Mouse (Mus musculus): Measurements from ENCODE around the gene Esp18.

Esp18 gene

DNA sequence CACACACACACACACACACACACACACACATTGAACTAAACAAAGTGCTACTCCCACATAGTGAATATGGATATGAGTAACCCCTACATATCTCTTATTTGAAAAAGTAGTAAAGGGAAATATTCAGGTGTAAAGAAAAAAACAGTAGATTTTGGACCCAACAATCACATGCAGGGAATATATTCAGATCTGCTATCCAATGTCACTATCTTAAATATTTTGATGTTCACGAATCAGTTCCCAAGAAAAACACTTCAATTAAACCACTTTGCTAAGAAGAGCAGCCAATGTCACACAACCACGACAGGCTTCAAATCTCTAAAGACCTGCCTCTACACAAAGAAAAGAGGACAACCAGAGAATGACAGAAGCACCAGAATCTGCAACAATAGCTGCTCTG, at the start of gene Esp18:
Esp18 (plus strand) TSS at position 301 of the 400 bp plus-strand sequence.
- WGBS = 59% methylated on average over 2 of the region's 2 CpGs

DNA sequence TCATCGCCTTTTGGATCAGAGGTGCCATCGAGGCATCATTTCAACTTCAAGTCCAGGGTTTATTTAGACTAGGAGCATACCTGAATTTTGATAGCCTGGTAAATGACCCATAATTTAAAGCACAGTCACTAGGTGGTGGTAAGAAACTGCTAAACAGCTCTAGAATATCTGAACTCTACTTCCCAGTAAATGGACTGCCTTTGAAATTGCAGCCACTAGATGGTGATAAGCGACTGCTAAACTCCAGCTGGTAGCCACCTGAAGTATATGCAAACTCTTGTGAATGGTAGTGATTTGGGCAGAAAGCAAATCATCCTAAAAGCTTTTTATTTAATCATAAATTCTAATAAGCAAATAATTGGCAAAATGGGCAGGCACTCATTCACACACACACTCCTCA, 42.8 kb upstream of the Esp18 start:
- 66% methylated on average over 3 of the region's 3 CpGs for WGBS

All from cerebral cortex, adult 2 months (tissue).